Mouse (Mus musculus) subcutaneous adipose tissue, adult 2 months (tissue): ENCODE results near the gene Gng3. TPM values are rescaled to one million over a fixed set of nuclear protein-coding genes. Genes with fewer than 3 reads are reported as not detected.

Experiments
- polyA plus RNA-seq: library from polyadenylated mRNA; depleted of rRNA; stranded (reverse); fragments of >200 nt; gene quantifications from 2 replicates; pipeline ENCODE4 v1.2.3, GENCODE M21; 2012; ENCODE audit warnings: low replicate concordance; rRNA removed

Gng3 gene
- polyA plus RNA-seq: 0.45 and 1.2 TPM in 2 replicates

GRCm38 (mm10) chr19:8839103-8839907 lies at the start of gene Gng3:
Gene Gng3 (minus strand): TSS chr19:8839194.

GRCm38 (mm10) chr19:8883616-8884015 lies 44.6 kb upstream of the Gng3 start, which contains the start of the genes Lbhd1 and Gm49403:
Gene Lbhd1 (plus strand): TSS chr19:8883732.
Gene Gm49403 (plus strand): TSS chr19:8883930.

GRCm38 (mm10) chr19:8880311-8881033 lies 41.5 kb upstream of the Gng3 start, which contains the start of gene Uqcc3:
Gene Uqcc3 (minus strand): TSS chr19:8880923.

GRCm38 (mm10) chr19:8871267-8872186 lies 32.5 kb upstream of the Gng3 start, which contains the start of gene Ubxn1:
Gene Ubxn1 (plus strand): TSS chr19:8871496.

GRCm38 (mm10) chr19:8850402-8850901 lies 11.5 kb upstream of the Gng3 start, which contains the start of gene Lrrn4cl:
Gene Lrrn4cl (plus strand): TSS chr19:8850768.

GRCm38 (mm10) chr19:8837251-8837791 lies 1.7 kb downstream of the Gng3 start, which contains the start of gene Bscl2:
Gene Bscl2 (plus strand): TSS chr19:8837467.

GRCm38 (mm10) chr19:8829660-8830059 lies 9.3 kb downstream of the Gng3 start, which contains the start of gene AC129217.1:
Gene AC129217.1 (plus strand): TSS chr19:8829773.

GRCm38 (mm10) chr19:8819596-8820423 lies 19.2 kb downstream of the Gng3 start, which contains the start of gene Hnrnpul2:
Gene Hnrnpul2 (plus strand): TSS chr19:8820010.

GRCm38 (mm10) chr19:8818801-8819595 lies 20.0 kb downstream of the Gng3 start, which contains the start of gene Ttc9c:
Gene Ttc9c (minus strand): TSS chr19:8819333.

GRCm38 (mm10) chr19:8802130-8802821 lies 36.7 kb downstream of the Gng3 start, which contains the start of gene Zbtb3:
Gene Zbtb3 (plus strand): TSS chr19:8802555.

GRCm38 (mm10) chr19:8798264-8798946 lies 40.6 kb downstream of the Gng3 start, which contains the start of gene Polr2g:
Gene Polr2g (minus strand): TSS chr19:8798577.

Other genes with a start within 250 kb of the Gng3 start
- gene Slc22a8, start 247.9 kb downstream of the Gng3 start, polyA plus RNA-seq: 0.03 TPM in 1 of 2 replicates, not detected in the other
- not detected in 2 replicates for gene Slc22a6, start 221.2 kb downstream of the Gng3 start, polyA plus RNA-seq
- 0.15 TPM in 1 of 2 replicates, not detected in the other for gene Chrm1, start 175.4 kb downstream of the Gng3 start, polyA plus RNA-seq
- 230 and 245 TPM in 2 replicates for gene Slc3a2, start 115.8 kb downstream of the Gng3 start, polyA plus RNA-seq
- 29.9 and 51.4 TPM in 2 replicates for gene Wdr74, start 103.4 kb downstream of the Gng3 start, polyA plus RNA-seq
- not detected in 2 replicates for gene 1700092M07Rik, start 98.5 kb downstream of the Gng3 start, polyA plus RNA-seq
- 89.0 and 134 TPM in 2 replicates for gene Stx5a, start 97.8 kb downstream of the Gng3 start, polyA plus RNA-seq
- 93.8 and 152 TPM in 2 replicates for gene Nxf1, start 82.1 kb downstream of the Gng3 start, polyA plus RNA-seq
- 255 and 279 TPM in 2 replicates for gene Tmem223, start 68.2 kb downstream of the Gng3 start, polyA plus RNA-seq
- gene Tmem179b, start 64.7 kb downstream of the Gng3 start, polyA plus RNA-seq: 92.4 and 101 TPM in 2 replicates
- 15.5 and 19.6 TPM in 2 replicates for gene Taf6l, start 52.8 kb downstream of the Gng3 start, polyA plus RNA-seq
- 72.1 and 72.3 TPM in 2 replicates for gene Polr2g, start 40.6 kb downstream of the Gng3 start, polyA plus RNA-seq
- 2.1 and 3.7 TPM in 2 replicates for gene Zbtb3, start 36.6 kb downstream of the Gng3 start, polyA plus RNA-seq
- gene Ttc9c, start 19.9 kb downstream of the Gng3 start, polyA plus RNA-seq: 19.7 and 28.1 TPM in 2 replicates
- 13.8 and 28.4 TPM in 2 replicates for gene Hnrnpul2, start 19.2 kb downstream of the Gng3 start, polyA plus RNA-seq
- 1.4 TPM in 1 of 2 replicates, not detected in the other for gene AC129217.1, start 9.4 kb downstream of the Gng3 start, polyA plus RNA-seq
- gene Bscl2, start 1.7 kb downstream of the Gng3 start, polyA plus RNA-seq: 401 and 771 TPM in 2 replicates
- 14.5 and 30.5 TPM in 2 replicates for gene Lrrn4cl, start 11.6 kb upstream of the Gng3 start, polyA plus RNA-seq
- 98.3 and 108 TPM in 2 replicates for gene Ubxn1, start 32.3 kb upstream of the Gng3 start, polyA plus RNA-seq
- gene Uqcc3, start 41.7 kb upstream of the Gng3 start, polyA plus RNA-seq: 37.3 and 43.9 TPM in 2 replicates
- gene Lbhd1, start 44.5 kb upstream of the Gng3 start, polyA plus RNA-seq: 2.7 and 4.3 TPM in 2 replicates
- gene Gm49403, start 44.7 kb upstream of the Gng3 start, polyA plus RNA-seq: not detected in 2 replicates
- 25.8 and 26.2 TPM in 2 replicates for gene 1810009A15Rik, start 49.7 kb upstream of the Gng3 start, polyA plus RNA-seq
- gene Gm49416, start 49.7 kb upstream of the Gng3 start, polyA plus RNA-seq: 0.34 TPM in 1 of 2 replicates, not detected in the other
- gene Ints5, start 53.8 kb upstream of the Gng3 start, polyA plus RNA-seq: 19.2 and 38.4 TPM in 2 replicates
- gene Ganab, start 58.9 kb upstream of the Gng3 start, polyA plus RNA-seq: 101 and 184 TPM in 2 replicates
- gene B3gat3, start 81.2 kb upstream of the Gng3 start, polyA plus RNA-seq: 78.6 and 99.5 TPM in 2 replicates
- gene Rom1, start 90.2 kb upstream of the Gng3 start, polyA plus RNA-seq: 13.6 and 15.0 TPM in 2 replicates
- gene Eml3, start 90.4 kb upstream of the Gng3 start, polyA plus RNA-seq: 53.7 and 84.8 TPM in 2 replicates
- 20.1 and 44.4 TPM in 2 replicates for gene Mta2, start 102.7 kb upstream of the Gng3 start, polyA plus RNA-seq
- 15.9 and 30.2 TPM in 2 replicates for gene Tut1, start 114.7 kb upstream of the Gng3 start, polyA plus RNA-seq
- 255 and 492 TPM in 2 replicates for gene Eef1g, start 127.8 kb upstream of the Gng3 start, polyA plus RNA-seq
- gene Ahnak, start 150.1 kb upstream of the Gng3 start, polyA plus RNA-seq: 56.5 and 94.9 TPM in 2 replicates
- 0.49 and 24.9 TPM in 2 replicates for gene Scgb1a1, start 248.8 kb upstream of the Gng3 start, polyA plus RNA-seq